Comparison of ENCODE assay signal across 9 mouse cellular contexts in genomic region chr2:127341159-127341558, GRCm38 (mm10). TPM values are rescaled to one million over a fixed set of nuclear protein-coding genes. Genes with fewer than 3 reads are reported as not detected.
A peak's percentile ranks its signal among the peaks of the same experiment; 100 is the strongest.
DNase-seq lines count a peak whose midpoint lies in the region; ATAC-seq and TF ChIP-seq lines count a peak whose summit lies in the region.
"Had no signal": no experiment of that assay in that cellular context is flagged by ENCODE, and none has a peak within 500 bp of the region (broad histone marks: within the 10 kb centered on the region; RNA-seq: fewer than 3 reads in every experiment).

No protein-coding gene starts in this region.

- peak; percentile 71 for TF ChIP-seq CTCF in cerebellum, adult 2 months (IDR thresholded peaks at IDR 0.05; ENCODE audit: borderline replicate concordance, insufficient read depth, low read depth, low read length)
- TF ChIP-seq CTCF in embryonic fibroblast, embryonic 13.5 days (IDR thresholded peaks at IDR 0.05; ENCODE audit: borderline replicate concordance, insufficient read depth, low read length) = peak; percentile 67; the same call in 1 of the 2 replicates
- TF ChIP-seq CTCF in kidney, postnatal 0 days (IDR thresholded peaks at IDR 0.05; ENCODE audit: low read depth) = peak; percentile 91
- TF ChIP-seq CTCF in small intestine, adult 2 months (IDR thresholded peaks at IDR 0.05; ENCODE audit: extremely low read depth, insufficient read length, insufficient replicate concordance, low read depth, low read length) = peak; percentile 78; the same call in 1 of the 2 replicates

- no peak overlapping the region for H3K27ac ChIP-seq in cerebellum, adult 2 months (ENCODE audit: insufficient read depth, low read length)
- H3K27ac ChIP-seq in embryonic fibroblast, embryonic 13.5 days (ENCODE audit: insufficient read depth, low read length) = no peak overlapping the region
- no peak overlapping the region for H3K27ac ChIP-seq in kidney, postnatal 0 days
- no peak overlapping the region for H3K27ac ChIP-seq in small intestine, adult 2 months (ENCODE audit: insufficient read depth, low read depth, low read length)

- no peak overlapping the region for H3K4me3 ChIP-seq in cerebellum, adult 2 months (replicated peaks; ENCODE audit: insufficient read depth, low read depth, low read length)
- no peak overlapping the region for H3K4me3 ChIP-seq in embryonic fibroblast, embryonic 13.5 days (ENCODE audit: insufficient read depth, low read length)
- no peak overlapping the region for H3K4me3 ChIP-seq in kidney, postnatal 0 days (replicated peaks; ENCODE audit: low read depth, low read length)
- no peak overlapping the region for H3K4me3 ChIP-seq in small intestine, adult 2 months (ENCODE audit: low read depth, low read length)

- H3K9me3 ChIP-seq in kidney, postnatal 0 days (replicated peaks; ENCODE audit: low read length) = no peaks in the 10 kb centered on the region

- TF ChIP-seq POLR2A in cerebellum, adult 2 months (IDR thresholded peaks at IDR 0.05; ENCODE audit: borderline replicate concordance, insufficient read depth, low read length) = no peak
- no peak for TF ChIP-seq POLR2A in embryonic fibroblast, embryonic 13.5 days (IDR thresholded peaks at IDR 0.05; ENCODE audit: low read depth, low read length)
- no peak for TF ChIP-seq POLR2A in small intestine, adult 2 months (IDR thresholded peaks at IDR 0.05; ENCODE audit: low read depth, low read length)

- 14% methylated on average over 3 of the region's 3 CpGs for WGBS in cerebellum, adult 2 months
- 6% methylated on average over 3 of the region's 3 CpGs for WGBS in kidney, postnatal 0 days
- 8% methylated on average over 3 of the region's 3 CpGs for WGBS in small intestine, adult 2 months

- H3K36me3 ChIP-seq in kidney, postnatal 0 days (ENCODE audit: insufficient read depth, low read length) = no peaks in the 10 kb centered on the region
- peaks cover 1% of the 10 kb centered on the region; the same call in 1 of the 2 replicates for H3K36me3 ChIP-seq in small intestine, adult 2 months (ENCODE audit: control insufficient read depth, insufficient read depth, low read length)

- peak; percentile 30 to 51 for DNase-seq in cerebellum, adult 2 months
- no peak for DNase-seq in cerebellum, adult 11-12 months
- DNase-seq in urinary bladder, postnatal 36 days (ENCODE audit: low spot score in 2 of 2) = peak; percentile 22 to 38
- DNase-seq in urinary bladder, postnatal 10 days (ENCODE audit: low spot score) = no peak
- DNase-seq in kidney, postnatal 0 days (ENCODE audit: low spot score) = peak; percentile 68
- peak; percentile 72 for DNase-seq in lung, postnatal 10 days

- no peaks in the 10 kb centered on the region for H3K4me1 ChIP-seq in cerebellum, adult 2 months (ENCODE audit: control insufficient read depth, insufficient read depth, low read length)
- H3K4me1 ChIP-seq in embryonic fibroblast, embryonic 13.5 days (ENCODE audit: control insufficient read depth, insufficient read depth, low read length) = no peaks in the 10 kb centered on the region
- H3K4me1 ChIP-seq in kidney, postnatal 0 days (replicated peaks; ENCODE audit: insufficient read depth, low read length) = no peaks in the 10 kb centered on the region; the same call in 1 of the 2 replicates
- peaks cover 4% of the 10 kb centered on the region; the same call in 1 of the 2 replicates for H3K4me1 ChIP-seq in small intestine, adult 2 months (ENCODE audit: control insufficient read depth, insufficient read depth, insufficient read length, low read length)

- no peak overlapping the region for H3K9ac ChIP-seq in kidney, postnatal 0 days (ENCODE audit: low read depth, low read length)

- H3K27me3 ChIP-seq in cerebellum, adult 2 months (ENCODE audit: control insufficient read depth, insufficient read depth, low read length) = no peaks in the 10 kb centered on the region
- H3K27me3 ChIP-seq in kidney, postnatal 0 days (ENCODE audit: insufficient read depth, low read length) = no peaks in the 10 kb centered on the region
- peaks cover 2% of the 10 kb centered on the region for H3K27me3 ChIP-seq in small intestine, adult 2 months (ENCODE audit: control insufficient read depth, insufficient read depth, low read length)

- ATAC-seq in kidney, postnatal 0 days (replicated peaks; ENCODE audit: low FRiP score, low read depth) = no peak

- H3K4me2 ChIP-seq in kidney, postnatal 0 days (ENCODE audit: low read length) = no peak overlapping the region

RNA-seq across cellular contexts. Expression of gene Astl, which starts 2.7 kb away (rescaled TPM):
- polyA plus RNA-seq in cerebellum, adult 2 months (2012; rRNA removed) = not detected in 2 replicates
- not detected in 2 replicates for polyA plus RNA-seq in embryonic fibroblast, embryonic 13.5 days (2011; ENCODE audit: insufficient read length, low read depth, missing spikeins)
- polyA plus RNA-seq in kidney, postnatal 0 days (2015; fragmentation: Nextera tagmentation; extraction: Ambion mirVana) = not detected in 2 replicates
- not detected in 2 replicates for polyA plus RNA-seq in small intestine, adult 2 months (2012; rRNA removed)
- polyA plus RNA-seq: gonadal fat pad, adult 2 months had no signal

RNA-seq across cellular contexts. Expression of gene Dusp2, which starts 5.2 kb away (rescaled TPM):
- 1.6 and 1.8 TPM in 2 replicates for polyA plus RNA-seq in cerebellum, adult 2 months (2012; rRNA removed)
- polyA plus RNA-seq in embryonic fibroblast, embryonic 13.5 days (2011; ENCODE audit: insufficient read length, low read depth, missing spikeins) = not detected in 2 replicates
- polyA plus RNA-seq in kidney, postnatal 0 days (2015; fragmentation: Nextera tagmentation; extraction: Ambion mirVana) = 8.2 and 10.3 TPM in 2 replicates
- 5.2 and 10.2 TPM in 2 replicates for polyA plus RNA-seq in small intestine, adult 2 months (2012; rRNA removed)

RNA-seq across cellular contexts. Expression of gene Adra2b, which starts 21.8 kb away (rescaled TPM):
- 0.64 and 1.2 TPM in 2 replicates for polyA plus RNA-seq in cerebellum, adult 2 months (2012; rRNA removed)
- polyA plus RNA-seq in embryonic fibroblast, embryonic 13.5 days (2011; ENCODE audit: insufficient read length, low read depth, missing spikeins) = not detected in 2 replicates
- 10.3 and 10.5 TPM in 2 replicates for polyA plus RNA-seq in kidney, postnatal 0 days (2015; fragmentation: Nextera tagmentation; extraction: Ambion mirVana)
- polyA plus RNA-seq in small intestine, adult 2 months (2012; rRNA removed) = 0.48 and 0.53 TPM in 2 replicates

Comparison
In these comparisons a context has a peak if more than half of its experiments do, and no peak if none do; other contexts are left out.
1. DNase-seq: peak in cerebellum, adult 2 months (2 of 2), urinary bladder, postnatal 36 days (2 of 2), kidney, postnatal 0 days (single experiment) and lung, postnatal 10 days (single experiment); none in cerebellum, adult 11-12 months (single experiment) and urinary bladder, postnatal 10 days (single experiment).
2. Peak in every context shown above with its lines, with median percentiles within 50 percentile points of each other: CTCF ChIP-seq.